Mouse (Mus musculus) bone marrow, adult 2 months (tissue): ENCODE data around the gene Selenos.

Source experiments
- CTCF ChIP-seq: fragments of 200-500 bp; IDR thresholded peaks from 2 replicates; pipeline ENCODE4 v1.5.1; 2011; ENCODE audit warnings: low read length, control low read depth; ENCODE audit not compliant: control insufficient read depth, insufficient read depth
- POLR2A ChIP-seq: fragments of 200-500 bp; IDR thresholded peaks from 2 replicates; pipeline ENCODE4 v1.6.1; 2011; ENCODE audit warnings: low read depth, mild to moderate bottlenecking, control low read depth, low read length, borderline replicate concordance; ENCODE audit not compliant: control insufficient read depth

- TF ChIP-seq CTCF (no peak), POLR2A (no peak)
These were observed 31.2 kb downstream of the Selenos start for GRCm38 (mm10) chr7:66110636-66111112.
